Mouse (Mus musculus) ES-E14 (cell line): Measurements from ENCODE around the gene Gria2. TPM values are rescaled to one million over a fixed set of nuclear protein-coding genes. Genes with fewer than 3 reads are reported as not detected.

Source experiments
- DNase-seq: peaks from one replicate; pipeline ENCODE4 v3.0.0-alpha.2; 2013; ENCODE audit warnings: low read depth, low spot score
- H3K27ac ChIP-seq: 2 replicates; pipeline ENCODE4 v1.5.1; 2012; ENCODE audit warnings: low read depth, mild to moderate bottlenecking, low read length, moderate library complexity, mixed read lengths; ENCODE audit not compliant: poor library complexity, insufficient read depth, severe bottlenecking
- H3K36me3 ChIP-seq: 2 replicates; pipeline ENCODE4 v1.6.1; 2012; ENCODE audit warnings: mild to moderate bottlenecking, low read length, moderate library complexity, mixed read lengths; ENCODE audit not compliant: control insufficient read depth, poor library complexity, insufficient read depth, severe bottlenecking
- H3K4me1 ChIP-seq, 2 experiments: fragments of 150-350 bp in 1 of 2; sonication (generic) in 1 of 2; 2 replicates each; pipeline ENCODE4 v1.6.1; 2012; ENCODE audit warnings: low read length in 2 of 2, mild to moderate bottlenecking in 1 of 2, mixed read lengths in 1 of 2; ENCODE audit not compliant: control insufficient read depth in 2 of 2, insufficient read depth in 2 of 2, poor library complexity in 1 of 2
- H3K4me3 ChIP-seq, 2 experiments: fragments of 150-350 bp in 1 of 2; sonication (generic) in 1 of 2; 2 replicates each; pipeline ENCODE4 v1.5.1; 2012; ENCODE audit warnings: low read length in 2 of 2, low read depth in 1 of 2, mild to moderate bottlenecking in 1 of 2, mixed read lengths in 1 of 2; ENCODE audit not compliant: insufficient read depth in 1 of 2, poor library complexity in 1 of 2, severe bottlenecking in 1 of 2
- H3K9ac ChIP-seq: 2 replicates; pipeline ENCODE4 v1.6.1; 2012; ENCODE audit warnings: low read depth, mild to moderate bottlenecking, low read length, mixed read lengths; ENCODE audit not compliant: poor library complexity, insufficient read depth, severe bottlenecking
- H3K9me3 ChIP-seq: fragments of 150-350 bp; sonication (generic); 2 replicates; pipeline ENCODE4 v1.6.1; 2012; ENCODE audit warnings: low read depth, mild to moderate bottlenecking, low read length; ENCODE audit not compliant: control insufficient read depth, insufficient read depth
- CHD2 ChIP-seq: IDR thresholded peaks from 2 replicates; pipeline ENCODE4 v1.6.1; 2014; ENCODE audit warnings: mild to moderate bottlenecking, low read depth, low read length, inconsistent platforms
- HCFC1 ChIP-seq: IDR thresholded peaks from 2 replicates; pipeline ENCODE4 v1.6.1; 2012; ENCODE audit warnings: low read length, inconsistent platforms, borderline replicate concordance; ENCODE audit not compliant: insufficient read depth
- MAFK ChIP-seq: IDR thresholded peaks from 2 replicates; pipeline ENCODE4 v1.6.1; 2014; ENCODE audit warnings: mild to moderate bottlenecking, low read depth, low read length, inconsistent platforms; ENCODE audit not compliant: insufficient read depth
- ZC3H11A ChIP-seq: IDR thresholded peaks from 2 replicates; pipeline ENCODE4 v1.6.1; 2012; ENCODE audit warnings: low read depth, mild to moderate bottlenecking, inconsistent platforms, low read length, borderline replicate concordance
- ZNF384 ChIP-seq: IDR thresholded peaks from 2 replicates; pipeline ENCODE4 v1.6.1; 2012; ENCODE audit warnings: low read depth, low read length, inconsistent platforms
- in situ Hi-C, 2 experiments: fragments of 600-800 bp; cut with MboI; formaldehyde crosslinking; loops; one replicate each; pipeline ENCODE4 v1.15.1; 2025; ENCODE audit warnings: low sequenced_read_pairs in 2 of 2, inconsistent platforms in 1 of 2; ENCODE audit not compliant: unreplicated experiment in 2 of 2
- total RNA-seq: library from RNA; depleted of rRNA; stranded (reverse); fragments of 300-350 nt; gene quantifications from 2 replicates; pipeline ENCODE4 v1.2.3, GENCODE M21; 2012

The Gria2 gene
- total RNA-seq, 1 experiment, result not detected

- no peak for TF ChIP-seq ZC3H11A
- TF ChIP-seq CHD2, result no peak
- in situ Hi-C loops, result no loop called here
These were observed 28.4 kb downstream of the Gria2 start for GRCm38 (mm10) chr3:80774005-80774764.

GRCm38 (mm10) chr3:80773232-80773631 is 29.4 kb downstream of the Gria2 start:
- no peak overlapping the region for H3K27ac ChIP-seq
- in situ Hi-C loops, result no loop called here
- DNase-seq, result no peak

More at GRCm38 (mm10) chr3:80774005-80774764, 28.4 kb downstream of the Gria2 start:
- no peak overlapping the region for H3K27ac ChIP-seq
- no peak for DNase-seq
- H3K36me3 ChIP-seq, result no peaks in the 10 kb centered on the region
- no peak overlapping the region for H3K9ac ChIP-seq
- H3K9me3 ChIP-seq, result no peaks in the 10 kb centered on the region
- no peaks in the 10 kb centered on the region for H3K4me1 ChIP-seq
- no peak overlapping the region for H3K4me3 ChIP-seq

DNA sequence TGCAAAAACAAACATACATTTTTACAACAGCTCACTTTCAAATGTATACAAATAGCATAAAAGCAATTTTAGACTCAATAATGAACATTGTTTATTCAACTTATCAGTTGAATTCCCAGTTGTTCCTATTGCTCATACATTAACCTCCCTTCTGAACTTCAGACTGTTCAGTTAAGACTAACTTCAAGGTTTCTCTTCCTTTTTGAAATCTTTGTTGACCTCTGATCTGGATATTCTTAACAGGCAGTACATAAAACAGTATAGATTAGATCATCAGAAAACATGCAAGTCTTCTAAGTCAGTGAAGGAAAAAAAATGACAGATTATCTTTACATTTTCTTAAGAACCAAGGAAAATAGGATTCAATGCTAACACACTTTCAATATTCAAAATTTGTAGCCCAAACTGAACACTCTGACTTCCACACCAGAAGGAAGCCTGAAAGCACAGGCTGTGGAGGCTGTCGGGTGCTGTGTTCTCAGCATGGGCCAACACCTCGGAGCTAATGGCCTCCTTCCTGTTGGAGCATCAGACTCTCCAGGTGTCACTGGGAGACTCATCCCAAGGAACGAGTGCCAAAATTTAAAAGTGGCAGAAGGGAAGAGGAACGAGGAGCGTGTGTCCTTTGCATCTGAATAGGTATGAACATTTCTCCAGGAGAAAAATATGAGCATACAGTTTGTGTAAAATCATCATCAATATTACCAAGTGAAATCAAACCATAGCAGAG is 33.0 kb downstream of the Gria2 start:
- Histone ChIP-seq H3K4me1 (no peaks in the 10 kb centered on the region), H3K4me3 (no peak overlapping the region), H3K36me3 (no peaks in the 10 kb centered on the region), H3K9me3 (no peaks in the 10 kb centered on the region), H3K27ac (no peak overlapping the region), H3K9ac (no peak overlapping the region)
- DNase-seq, result no peak
- in situ Hi-C loops, result no loop called here
- TF ChIP-seq MAFK (no peak), ZC3H11A (no peak), HCFC1 (no peak), CHD2 (no peak), ZNF384 (no peak)

More at GRCm38 (mm10) chr3:80773232-80773631, 29.4 kb downstream of the Gria2 start:
- H3K9ac ChIP-seq, result no peak overlapping the region
- TF ChIP-seq HCFC1, result no peak
- TF ChIP-seq ZNF384, result no peak
- no peak overlapping the region for H3K4me3 ChIP-seq
- H3K36me3 ChIP-seq, result no peaks in the 10 kb centered on the region
- no peaks in the 10 kb centered on the region for H3K9me3 ChIP-seq
- no peaks in the 10 kb centered on the region for H3K4me1 ChIP-seq

GRCm38 (mm10) chr3:80758955-80759354 is 43.7 kb downstream of the Gria2 start:
- H3K27ac ChIP-seq, result no peak overlapping the region
- H3K9ac ChIP-seq, result no peak overlapping the region
- H3K4me1 ChIP-seq, result no peaks in the 10 kb centered on the region
- no peaks in the 10 kb centered on the region for H3K36me3 ChIP-seq
- H3K9me3 ChIP-seq, result no peaks in the 10 kb centered on the region
- in situ Hi-C loops, result no loop called here
- H3K4me3 ChIP-seq, result no peak overlapping the region
- no peak for DNase-seq
- TF ChIP-seq CHD2, result no peak
- no peak for TF ChIP-seq MAFK
- no peak for TF ChIP-seq ZC3H11A
- TF ChIP-seq HCFC1, result no peak
- no peak for TF ChIP-seq ZNF384
